Mouse (Mus musculus) cerebellum, adult 2 months (tissue): Measurements from ENCODE around the gene Hoxa7.

Experiments used
- CTCF ChIP-seq: fragments of 200-500 bp; IDR thresholded peaks from 2 replicates; pipeline ENCODE4 v1.5.1; 2011; ENCODE audit warnings: low read depth, mild to moderate bottlenecking, control low read depth, low read length, moderate library complexity, borderline replicate concordance; ENCODE audit not compliant: insufficient read depth
- POLR2A ChIP-seq: fragments of 200-500 bp; IDR thresholded peaks from 2 replicates; pipeline ENCODE4 v1.6.1; 2011; ENCODE audit warnings: low read length, control low read depth, borderline replicate concordance; ENCODE audit not compliant: insufficient read depth

DNA sequence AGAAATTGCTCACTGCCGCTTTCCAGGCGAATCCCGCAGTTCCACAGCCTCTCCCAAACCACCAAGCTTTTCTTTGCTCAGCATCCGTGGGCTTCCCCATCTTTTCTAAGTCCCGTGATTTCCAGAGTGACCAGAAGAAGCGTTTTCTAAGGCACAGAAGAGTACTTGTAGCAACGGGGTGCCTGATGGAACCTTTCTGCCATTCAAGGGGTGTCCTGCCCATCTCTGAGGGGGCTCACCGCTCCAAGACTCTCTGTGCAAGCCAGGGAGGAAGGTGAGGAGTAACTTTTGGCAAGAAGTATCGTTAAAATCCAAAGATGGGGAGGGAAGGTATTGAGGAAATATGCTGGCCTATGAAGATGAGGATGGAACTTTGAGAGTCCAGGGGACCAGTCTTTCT lies 43.8 kb downstream of the Hoxa7 start:
- no peak for TF ChIP-seq POLR2A
- TF ChIP-seq CTCF = no peak
